Mouse (Mus musculus) mammary gland, adult 2 months (tissue): ENCODE data around the gene Crym. TPM values are rescaled to one million over a fixed set of nuclear protein-coding genes. Genes with fewer than 3 reads are reported as not detected.

Source experiments
- polyA plus RNA-seq: library from polyadenylated mRNA; depleted of rRNA; stranded (reverse); fragments of >200 nt; gene quantifications from 2 replicates; pipeline ENCODE4 v1.2.3, GENCODE M21; 2012; ENCODE audit warnings: low replicate concordance; rRNA removed

Crym gene
- 4.5 and 6.5 TPM in 2 replicates for polyA plus RNA-seq

GRCm38 (mm10) chr7:120201771-120202170 lies at the start of gene Crym:
Gene Crym (minus strand): TSS chr7:120202111.

GRCm38 (mm10) chr7:120203789-120204188 lies 1.9 kb upstream of the Crym start, which contains the start of gene Abca14:
Gene Abca14 (plus strand): TSS chr7:120203961.

GRCm38 (mm10) chr7:120173603-120174244 lies 28.2 kb downstream of the Crym start, which contains the start of gene Anks4b:
Gene Anks4b (plus strand): TSS chr7:120173858.

GRCm38 (mm10) chr7:120145191-120145590 lies 56.7 kb downstream of the Crym start, which contains the start of gene Zp2:
Gene Zp2 (minus strand): TSS chr7:120145291.

Other genes starting within 250 kb of the Crym start
- gene Dnah3, start 106.8 kb downstream of the Crym start, polyA plus RNA-seq: 0.01 and 0.16 TPM in 2 replicates
- gene Tmem159, start 99.8 kb downstream of the Crym start, polyA plus RNA-seq: 25.1 and 35.3 TPM in 2 replicates
- gene Zp2, start 56.8 kb downstream of the Crym start, polyA plus RNA-seq: 0.04 TPM in 1 of 2 replicates, not detected in the other
- gene Anks4b, start 28.3 kb downstream of the Crym start, polyA plus RNA-seq: 0.04 TPM in 1 of 2 replicates, not detected in the other
- gene Abca14, start 1.9 kb upstream of the Crym start, polyA plus RNA-seq: not detected in 2 replicates
- not detected in 2 replicates for gene Abca15, start 126.6 kb upstream of the Crym start, polyA plus RNA-seq
- gene Abca16, start 207.5 kb upstream of the Crym start, polyA plus RNA-seq: not detected in 2 replicates